Mouse (Mus musculus): Measurements from ENCODE around the gene Bet1l.

Bet1l gene

GRCm38 (mm10) chr7:140857550-140858505 lies at the start of gene Bet1l:
Bet1l (minus strand) TSS chr7:140857577.
- in situ Hi-C loops (cut with MboI; ENCODE audit: unreplicated experiment in 2 of 2), result loop anchor here in 1 of 2 experiments (25.0 kb wide), 1 partner anchor 1446 kb away; no protein-coding TSS in a partner anchor

GRCm38 (mm10) chr7:140907131-140907530 lies 49.8 kb upstream of the Bet1l start:
- in situ Hi-C loops (cut with MboI; ENCODE audit: unreplicated experiment in 2 of 2), result loop anchor here (5.0 to 10.0 kb wide), 3 partner anchors 140 to 942 kb away; no protein-coding TSS in a partner anchor

- in situ Hi-C loops (cut with MboI; ENCODE audit: unreplicated experiment in 2 of 2), result loop anchor here (5.0 to 10.0 kb wide), 3 partner anchors 142 to 941 kb away; no protein-coding TSS in a partner anchor
These were observed 48.3 kb upstream of the Bet1l start for GRCm38 (mm10) chr7:140905642-140906081.

- in situ Hi-C loops (cut with MboI; ENCODE audit: unreplicated experiment in 2 of 2), result loop anchor here (5.0 to 10.0 kb wide), 3 partner anchors 61 to 938 kb away; no protein-coding TSS in a partner anchor
These were observed 45.8 kb upstream of the Bet1l start for GRCm38 (mm10) chr7:140903212-140903611.

GRCm38 (mm10) chr7:140902036-140902875 lies 44.9 kb upstream of the Bet1l start:
- in situ Hi-C loops (cut with MboI; ENCODE audit: unreplicated experiment in 2 of 2), result loop anchor here (5.0 to 10.0 kb wide), 3 partner anchors 60 to 937 kb away; no protein-coding TSS in a partner anchor

GRCm38 (mm10) chr7:140900220-140900619 lies 42.8 kb upstream of the Bet1l start, which contains the start of gene Cox8b:
Cox8b (minus strand) TSS chr7:140900446.
- in situ Hi-C loops (cut with MboI; ENCODE audit: unreplicated experiment in 2 of 2), result loop anchor here (5.0 to 10.0 kb wide), 3 partner anchors 58 to 935 kb away; no protein-coding TSS in a partner anchor

GRCm38 (mm10) chr7:140899121-140899520 lies 41.7 kb upstream of the Bet1l start:
- in situ Hi-C loops (cut with MboI; ENCODE audit: unreplicated experiment in 2 of 2), result loop anchor here in 1 of 2 experiments (25.0 kb wide), 1 partner anchor 1987 kb away; the partner anchor contains the start of gene Bnip3

- in situ Hi-C loops (cut with MboI; ENCODE audit: unreplicated experiment in 2 of 2), result loop anchor here in 1 of 2 experiments (25.0 kb wide), 1 partner anchor 1986 kb away; the partner anchor contains the start of gene Bnip3
These were observed 40.5 kb upstream of the Bet1l start for GRCm38 (mm10) chr7:140897863-140898262.

- in situ Hi-C loops (cut with MboI; ENCODE audit: unreplicated experiment in 2 of 2), result loop anchor here in 1 of 2 experiments (25.0 kb wide), 1 partner anchor 1982 kb away; the partner anchor contains the start of gene Bnip3
These were observed 37.2 kb upstream of the Bet1l start for GRCm38 (mm10) chr7:140894611-140895010.

- in situ Hi-C loops (cut with MboI; ENCODE audit: unreplicated experiment in 2 of 2), result loop anchor here in 1 of 2 experiments (25.0 kb wide), 1 partner anchor 1982 kb away; the partner anchor contains the start of gene Bnip3
These were observed 36.7 kb upstream of the Bet1l start for GRCm38 (mm10) chr7:140894031-140894430.

- in situ Hi-C loops (cut with MboI; ENCODE audit: unreplicated experiment in 2 of 2), result loop anchor here in 1 of 2 experiments (25.0 kb wide), 1 partner anchor 1978 kb away; the partner anchor contains the start of gene Bnip3
These were observed 33.3 kb upstream of the Bet1l start for GRCm38 (mm10) chr7:140890636-140891035.

GRCm38 (mm10) chr7:140882469-140882803 lies 25.1 kb upstream of the Bet1l start:
- in situ Hi-C loops (cut with MboI; ENCODE audit: unreplicated experiment in 2 of 2), result loop anchor here in 1 of 2 experiments (25.0 kb wide), 1 partner anchor 1970 kb away; the partner anchor contains the start of gene Bnip3

- in situ Hi-C loops (cut with MboI; ENCODE audit: unreplicated experiment in 2 of 2), result loop anchor here in 1 of 2 experiments (25.0 kb wide), 1 partner anchor 1970 kb away; the partner anchor contains the start of gene Bnip3
These were observed 24.5 kb upstream of the Bet1l start, which contains the start of the genes Psmd13 and Sirt3 for GRCm38 (mm10) chr7:140881696-140882468. Psmd13 (plus strand) TSS chr7:140881968. Sirt3 (minus strand) TSS chr7:140882309.

- in situ Hi-C loops (cut with MboI; ENCODE audit: unreplicated experiment in 2 of 2), result loop anchor here in 1 of 2 experiments (25.0 kb wide), 1 partner anchor 1969 kb away; the partner anchor contains the start of gene Bnip3
These were observed 23.6 kb upstream of the Bet1l start for GRCm38 (mm10) chr7:140880865-140881515.

GRCm38 (mm10) chr7:140880419-140880818 lies 23.0 kb upstream of the Bet1l start:
- in situ Hi-C loops (cut with MboI; ENCODE audit: unreplicated experiment in 2 of 2), result loop anchor here in 1 of 2 experiments (25.0 kb wide), 1 partner anchor 1968 kb away; the partner anchor contains the start of gene Bnip3

GRCm38 (mm10) chr7:140879355-140879754 lies 22.0 kb upstream of the Bet1l start:
- in situ Hi-C loops (cut with MboI; ENCODE audit: unreplicated experiment in 2 of 2), result loop anchor here in 1 of 2 experiments (10.0 to 25.0 kb wide), 2 partner anchors 575 to 1967 kb away; partner anchors contain the start of genes Bnip3 and Pnpla2

GRCm38 (mm10) chr7:140877364-140877763 lies 20.0 kb upstream of the Bet1l start:
- in situ Hi-C loops (cut with MboI; ENCODE audit: unreplicated experiment in 2 of 2), result loop anchor here in 1 of 2 experiments (10.0 to 25.0 kb wide), 2 partner anchors 577 to 1965 kb away; partner anchors contain the start of genes Bnip3 and Pnpla2

GRCm38 (mm10) chr7:140874224-140874623 lies 16.8 kb upstream of the Bet1l start:
- in situ Hi-C loops (cut with MboI; ENCODE audit: unreplicated experiment in 2 of 2), result loop anchor here in 1 of 2 experiments (10.0 to 25.0 kb wide), 2 partner anchors 581 to 1462 kb away; partner anchors contain the start of gene Pnpla2

Measured in v-Abl transformed pro-B cells (cell line).